Mouse (Mus musculus) left cerebral cortex, postnatal 25 days (tissue): ENCODE results near the gene Actr8. TPM values are rescaled to one million over a fixed set of nuclear protein-coding genes. Genes with fewer than 3 reads are reported as not detected.

Experiments used
- DNase-seq, 2 experiments: peaks; one replicate each; pipeline ENCODE4 v3.0.0; 2022; ENCODE audit warnings: low spot score in 2 of 2, mixed read lengths in 1 of 2
- intact Hi-C: fragments of 180-260 bp; cut with DNase I; formaldehyde crosslinking; loops from one replicate; pipeline ENCODE4 v1.15.1; 2025
- microRNA-seq, 2 experiments: library from miRNA; unstranded; fragments of <30 nt; microRNA quantifications; one replicate each; pipeline ENCODE4 v1.2.0; 2022
- total RNA-seq, 2 experiments: library from RNA; stranded (reverse); gene quantifications; 2 replicates each; pipeline ENCODE4 v1.2.3; 2021

Gene Actr8
- total RNA-seq, 2 experiments from 2014 or later, result 71.0 to 81.6 TPM

GRCm38 (mm10) chr14:30019792-30020575, 41.8 kb downstream of the Actr8 start:
- no peak for DNase-seq
- intact Hi-C loops, result no loop called here

GRCm38 (mm10) chr14:30022471-30022870, 44.3 kb downstream of the Actr8 start:
- DNase-seq, result no peak
- intact Hi-C loops, result no loop called here

DNA sequence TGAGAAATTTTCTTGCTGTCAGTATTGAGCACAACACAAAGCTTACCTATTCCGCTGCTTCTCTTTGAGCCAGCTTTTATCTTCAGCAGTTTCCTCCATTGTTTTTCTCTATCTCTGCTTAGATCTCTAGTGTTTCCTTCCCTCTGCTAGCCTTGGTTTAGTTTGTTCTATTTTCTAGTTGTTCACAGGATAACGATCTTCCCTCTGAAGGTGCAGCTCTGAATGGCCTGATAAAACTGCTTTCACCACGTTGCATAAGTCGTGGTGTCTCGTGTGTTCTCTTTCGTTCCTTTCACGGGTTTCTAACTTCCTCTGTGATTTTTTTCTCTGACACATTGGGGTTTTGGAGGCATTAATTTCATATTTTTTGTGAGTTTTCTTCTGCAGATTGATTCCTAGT, 46.2 kb downstream of the Actr8 start:
- no peak for DNase-seq
- intact Hi-C loops, result no loop called here

GRCm38 (mm10) chr14:30027378-30027777, 49.2 kb downstream of the Actr8 start:
- intact Hi-C loops, result no loop called here
- DNase-seq, result no peak

DNA sequence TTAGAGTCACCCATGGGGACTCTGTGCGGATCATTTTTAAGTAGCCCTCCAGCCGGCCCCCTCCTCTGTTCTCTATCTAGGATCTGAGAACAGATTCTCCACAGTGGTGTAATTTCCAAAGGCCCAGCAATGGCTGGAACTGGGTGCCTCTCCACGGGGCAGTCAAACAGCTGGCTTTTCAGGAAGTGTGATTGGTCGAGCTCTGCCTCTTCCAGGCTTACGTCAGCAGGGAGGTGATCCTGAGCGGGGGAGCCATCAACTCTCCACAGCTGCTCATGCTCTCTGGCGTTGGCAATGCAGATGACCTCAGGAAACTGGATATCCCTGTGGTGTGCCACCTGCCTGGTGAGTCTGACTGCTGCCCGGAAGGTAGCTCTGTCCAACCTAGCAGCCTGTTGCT, 55.3 kb downstream of the Actr8 start:
- no peak for DNase-seq
- intact Hi-C loops, result no loop called here

DNA sequence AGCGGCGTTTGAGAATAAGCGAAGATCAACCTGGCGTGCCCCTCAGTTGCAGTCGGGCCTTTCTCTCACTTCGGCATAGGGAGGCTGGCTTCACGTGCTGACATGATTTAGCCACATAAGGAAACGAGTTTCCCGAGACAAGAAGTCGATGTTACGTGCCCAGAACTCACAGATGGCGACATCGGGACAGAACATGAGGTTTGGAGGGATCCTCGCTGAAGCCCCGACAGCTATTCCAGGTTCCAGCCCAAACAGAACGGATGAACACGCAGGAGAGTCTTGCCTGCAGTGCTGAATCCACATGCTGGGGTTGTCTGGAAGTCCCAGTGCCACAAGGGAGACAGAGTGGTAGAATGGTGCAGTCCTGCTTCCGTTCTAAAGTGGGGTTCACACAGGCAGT, 60.3 kb downstream of the Actr8 start:
- DNase-seq, result peak in 1 of 2 experiments; percentile 27
- intact Hi-C loops, result no loop called here

- intact Hi-C loops, result no loop called here
- DNase-seq, result no peak
Observed at GRCm38 (mm10) chr14:30039413-30039812, 61.3 kb downstream of the Actr8 start.

DNA sequence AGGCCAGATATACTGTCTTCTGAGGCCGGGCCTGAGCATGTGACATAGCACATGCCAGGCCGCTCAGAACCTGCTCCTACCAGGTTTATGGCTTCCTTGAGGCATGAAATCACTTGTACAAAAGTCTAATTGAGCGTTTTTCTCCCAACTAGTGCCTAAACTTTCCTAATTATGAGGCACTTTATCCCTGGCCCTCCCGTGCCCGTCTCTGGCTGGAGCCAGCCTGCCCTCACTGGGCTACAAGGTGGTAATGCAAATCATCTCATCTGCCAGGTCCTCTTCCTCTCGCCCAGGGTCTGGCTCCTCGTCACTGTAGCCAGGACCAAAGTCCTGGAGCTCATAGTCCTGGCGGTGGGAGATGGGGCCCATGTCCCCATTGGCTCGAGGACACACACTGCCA, 63.7 kb downstream of the Actr8 start:
- no peak for DNase-seq
- intact Hi-C loops, result no loop called here

DNA sequence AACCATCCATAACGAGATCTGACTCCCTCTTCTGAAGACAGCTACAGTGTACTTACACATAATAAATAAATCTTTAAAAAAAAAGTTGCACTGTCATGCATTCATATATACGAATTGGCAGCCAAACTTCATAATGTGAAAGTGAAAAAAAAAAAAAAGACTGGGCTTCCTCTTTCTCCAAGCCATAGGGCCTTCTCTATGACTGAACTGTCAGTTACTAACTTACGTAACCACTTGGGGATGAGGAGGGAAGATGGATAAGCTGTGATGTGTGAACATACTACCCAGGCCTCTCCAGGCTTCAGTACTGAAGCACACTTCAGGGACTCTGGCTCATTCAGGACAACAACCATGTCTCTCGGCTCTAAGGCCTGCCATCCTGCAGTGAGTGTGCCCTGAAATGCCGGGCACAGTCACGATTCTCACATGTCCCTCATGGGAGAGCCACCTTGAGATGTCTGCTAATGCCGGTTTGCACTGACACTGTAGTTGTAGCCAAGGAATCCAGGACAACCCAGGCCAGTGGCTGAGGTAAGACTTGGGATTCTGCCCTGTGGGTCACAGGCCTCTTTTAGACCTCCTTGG, 65.3 kb downstream of the Actr8 start:
- intact Hi-C loops, result no loop called here
- no peak for DNase-seq

DNA sequence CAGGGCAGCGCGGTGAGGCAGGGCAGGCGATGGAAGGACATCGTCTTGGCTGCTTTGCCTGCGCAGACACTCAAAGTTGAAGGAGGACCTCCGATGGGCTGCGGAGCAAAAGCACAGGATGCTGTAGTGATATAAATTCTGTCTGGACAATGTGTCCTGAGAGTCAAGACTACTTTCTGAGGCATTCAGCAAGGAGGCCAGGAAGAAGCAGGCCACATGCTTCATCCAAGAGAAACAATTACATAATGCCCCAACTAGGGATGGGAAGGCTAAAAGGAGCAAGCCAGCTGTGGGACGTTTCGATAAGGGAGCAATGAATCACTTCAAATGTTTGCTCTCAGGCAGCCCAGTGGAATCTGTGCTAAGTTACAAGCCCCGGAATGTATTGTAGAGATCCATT, 67.1 kb downstream of the Actr8 start:
- DNase-seq, result no peak
- intact Hi-C loops, result no loop called here

- intact Hi-C loops, result no loop called here
Observed at GRCm38 (mm10) chr14:30045704-30046220, 67.6 kb downstream of the Actr8 start.

DNA sequence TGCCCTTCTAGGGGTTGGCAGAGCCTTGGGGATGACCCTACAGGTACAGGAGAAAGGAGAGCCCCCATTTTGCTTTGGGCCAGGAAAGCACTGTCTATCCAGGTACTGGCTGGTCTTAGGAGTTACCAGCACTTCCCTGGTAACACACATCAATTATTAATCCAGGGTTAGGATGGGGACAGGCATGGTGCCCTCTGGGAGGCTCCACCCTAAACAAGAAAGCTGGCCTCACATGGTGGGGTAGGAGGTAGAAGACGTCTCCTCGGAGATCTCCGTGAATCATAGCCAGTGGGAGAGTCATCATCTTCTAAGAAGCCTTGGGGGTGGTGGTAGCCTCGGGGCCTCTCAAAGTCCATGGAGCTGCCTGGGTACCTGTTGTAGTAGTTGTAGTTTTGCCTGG, 68.8 kb downstream of the Actr8 start:
- intact Hi-C loops, result no loop called here
- peak in 1 of 2 experiments; percentile 17 for DNase-seq

More at GRCm38 (mm10) chr14:30045704-30046220, 67.6 kb downstream of the Actr8 start:
- no peak for DNase-seq

GRCm38 (mm10) chr14:30048049-30048448, 69.9 kb downstream of the Actr8 start:
- intact Hi-C loops, result no loop called here
- no peak for DNase-seq

- intact Hi-C loops, result no loop called here
- DNase-seq, result no peak
Observed at GRCm38 (mm10) chr14:30050280-30050679, 72.1 kb downstream of the Actr8 start.

DNA sequence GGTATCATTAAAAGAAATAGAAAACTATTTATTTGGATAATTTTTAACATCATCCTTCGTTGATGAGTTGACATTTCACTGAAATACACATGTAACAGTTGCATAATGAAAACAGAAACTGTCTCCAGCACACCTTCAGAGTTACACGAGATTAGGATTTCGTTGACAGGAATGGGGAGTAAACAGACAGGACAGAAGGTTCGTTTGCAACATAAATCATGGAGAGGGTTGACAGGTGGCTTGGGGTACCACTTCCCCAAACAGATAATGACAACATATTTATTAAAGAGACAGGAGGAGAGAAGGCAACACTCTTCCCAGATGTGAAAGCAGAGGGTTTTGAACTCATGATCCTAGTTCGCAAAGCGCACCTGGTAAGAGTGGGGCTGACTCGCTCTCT, 76.8 kb downstream of the Actr8 start:
- intact Hi-C loops, result no loop called here
- DNase-seq, result no peak

Small RNA genes within 50 kb of the gene (microRNA-seq; reads per million reads assigned to microRNA genes)
- gene Mir6947, result 0.67 to 0.99 reads per million in 2 experiments

Other genes starting within 250 kb of the Actr8 start
- 100 to 1,000 TPM; 141 to 149 TPM for gene Selenok, start 10.0 kb upstream of the Actr8 start, total RNA-seq
- under 1 TPM; 0.73 to 0.76 TPM for gene Il17rb, start 30.6 kb downstream of the Actr8 start, total RNA-seq
- 1 to 10 TPM; 1.2 to 1.4 TPM for gene Chdh, start 30.7 kb downstream of the Actr8 start, total RNA-seq